Mouse (Mus musculus): ENCODE data around the gene Snx18.

The Snx18 gene

DNA sequence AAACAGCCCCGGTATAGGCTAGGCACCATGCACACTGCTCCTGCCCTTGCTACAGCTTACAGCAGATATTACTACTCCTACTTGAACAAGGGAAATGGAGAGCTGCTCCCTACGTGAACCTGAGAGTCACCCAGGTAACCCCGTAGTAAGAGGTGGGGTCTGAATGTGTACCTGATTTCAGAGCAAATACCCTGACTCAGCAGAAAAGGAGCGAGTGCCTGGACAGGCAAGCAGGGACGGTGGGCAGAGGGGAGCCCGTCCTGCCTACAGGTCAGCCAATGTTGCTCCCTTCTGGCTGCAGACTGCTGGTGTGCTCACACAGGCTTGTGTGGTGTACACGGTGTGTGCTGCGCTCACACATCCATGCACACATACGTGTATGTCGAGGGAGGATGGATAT, 20.7 kb downstream of the Snx18 start:
- DNase-seq (ENCODE audit: low read depth, low spot score) = no peak

DNA sequence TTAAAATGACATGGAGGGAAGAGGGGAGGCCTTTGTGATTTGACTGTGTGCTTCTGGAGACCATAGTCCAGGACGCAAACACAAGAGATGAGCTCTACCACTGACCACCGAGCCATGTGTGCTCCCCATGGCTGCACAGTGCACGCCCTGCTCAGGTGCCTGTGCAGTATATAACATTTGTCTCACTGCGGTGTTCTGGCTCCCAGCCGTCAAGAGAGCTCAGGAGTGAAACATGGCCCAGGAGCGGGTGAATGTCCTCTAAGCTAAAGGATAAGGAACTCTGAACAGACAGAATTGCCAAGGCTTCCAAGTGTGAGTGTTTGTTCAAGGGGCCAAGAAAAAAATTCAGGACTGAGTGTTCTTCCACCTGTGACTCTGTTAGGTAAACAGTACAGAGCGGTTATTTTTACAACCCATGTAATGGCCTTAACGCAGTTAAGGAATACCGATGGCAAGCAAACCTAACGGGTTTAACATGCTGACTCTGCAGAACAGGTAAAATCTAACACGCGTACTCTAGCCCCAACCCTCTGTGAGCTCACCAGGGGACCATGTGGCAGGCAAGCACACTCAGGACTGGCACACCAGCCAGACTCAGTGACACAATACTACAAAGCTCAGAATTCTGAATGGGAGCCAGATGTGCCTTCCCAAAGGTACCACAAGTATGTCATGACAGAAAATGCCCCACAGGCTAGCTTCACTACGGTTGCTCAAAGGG, 21.4 kb downstream of the Snx18 start:
- no peak for DNase-seq (ENCODE audit: low read depth, low spot score)

DNA sequence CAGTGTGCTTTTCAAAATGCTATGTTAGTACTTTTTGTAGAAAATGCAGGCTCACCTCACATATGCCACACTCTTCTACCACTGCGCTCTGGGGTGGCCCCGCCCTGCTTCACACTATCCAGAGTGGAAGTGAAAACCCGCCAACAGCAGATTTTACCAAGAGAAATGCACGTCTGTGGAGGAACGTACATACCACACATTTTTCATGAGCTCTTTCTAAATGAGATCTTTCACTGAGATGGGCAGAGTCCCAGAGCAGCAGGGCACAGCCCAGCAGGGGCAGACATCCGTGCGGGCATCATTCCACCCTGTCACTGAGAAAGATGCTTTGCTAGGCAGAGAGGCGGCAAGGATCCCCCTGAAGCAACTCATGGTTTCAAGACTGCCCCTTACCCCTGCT, 22.4 kb downstream of the Snx18 start:
- DNase-seq (ENCODE audit: low read depth, low spot score) = no peak

- no peak for DNase-seq (ENCODE audit: low read depth, low spot score)
Observed at GRCm38 (mm10) chr13:113595219-113595618, 23.1 kb downstream of the Snx18 start.

GRCm38 (mm10) chr13:113594361-113594760, 24.0 kb downstream of the Snx18 start:
- no peak for DNase-seq (ENCODE audit: low read depth, low spot score)

DNA sequence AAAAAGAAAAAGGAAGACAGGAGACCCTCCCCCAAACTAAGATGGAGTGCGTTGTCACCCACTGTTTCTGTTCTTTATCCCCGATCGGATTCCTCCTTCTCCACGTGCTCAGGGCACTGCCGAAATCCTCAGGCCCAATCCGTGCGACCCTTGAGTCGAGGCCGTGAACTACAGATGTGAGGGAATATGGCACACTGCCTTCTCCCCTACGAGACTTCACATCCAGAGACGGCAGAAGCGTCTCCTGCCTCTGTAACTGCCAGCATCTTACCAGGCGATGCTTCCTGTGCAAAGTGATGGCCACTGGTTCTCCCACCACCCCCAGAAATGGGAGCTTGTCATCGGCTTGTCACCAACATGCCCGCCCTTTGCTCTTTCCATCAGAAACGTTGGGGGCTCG, 24.7 kb downstream of the Snx18 start:
- DNase-seq (ENCODE audit: low read depth, low spot score) = no peak

DNA sequence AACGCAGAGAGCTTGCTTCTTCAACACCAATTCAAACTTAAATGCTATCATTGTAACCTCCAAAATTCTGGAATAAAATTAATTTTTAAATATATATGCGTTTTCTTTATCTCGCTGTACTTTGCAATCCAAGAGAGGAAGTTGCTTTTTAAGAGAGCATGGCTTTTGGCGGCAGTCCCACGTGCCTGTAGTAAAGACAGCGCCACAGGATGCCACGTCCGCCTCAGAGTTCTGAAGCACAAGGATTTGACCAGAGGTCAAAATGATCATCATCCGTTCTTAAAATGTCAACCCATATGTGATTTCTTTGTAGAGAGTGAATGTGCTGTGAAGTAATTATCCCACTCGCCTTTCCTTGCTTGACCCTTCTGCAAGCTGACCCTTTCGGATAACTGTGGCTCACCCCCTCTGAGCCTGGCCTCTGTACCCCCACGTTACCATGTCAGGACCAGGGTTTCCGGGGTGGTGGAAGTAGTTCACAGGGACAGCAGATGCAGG, 25.6 kb downstream of the Snx18 start:
- no peak for DNase-seq (ENCODE audit: low read depth, low spot score)

DNA sequence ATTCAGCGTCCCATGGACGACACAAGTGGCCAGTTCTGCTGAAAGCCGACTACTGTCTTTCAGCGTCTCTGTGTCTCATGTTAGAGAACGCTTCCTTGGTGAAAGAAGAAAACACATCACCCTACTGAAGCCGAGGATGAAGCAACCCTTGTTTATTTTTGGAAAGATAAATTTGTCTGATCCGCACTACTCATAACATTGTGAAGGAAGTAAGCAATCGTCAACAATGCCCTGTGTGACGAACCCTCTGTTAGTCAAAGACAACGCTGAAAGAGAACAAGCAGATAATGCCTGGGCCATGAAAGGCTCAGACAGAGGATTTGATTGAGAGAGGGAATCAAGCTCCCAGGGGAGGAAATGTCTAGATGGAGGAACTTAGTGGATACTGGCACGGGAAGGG, 27.0 kb downstream of the Snx18 start:
- no peak for DNase-seq (ENCODE audit: low read depth, low spot score)

GRCm38 (mm10) chr13:113590216-113590615, 28.1 kb downstream of the Snx18 start:
- DNase-seq (ENCODE audit: low read depth, low spot score) = no peak

DNA sequence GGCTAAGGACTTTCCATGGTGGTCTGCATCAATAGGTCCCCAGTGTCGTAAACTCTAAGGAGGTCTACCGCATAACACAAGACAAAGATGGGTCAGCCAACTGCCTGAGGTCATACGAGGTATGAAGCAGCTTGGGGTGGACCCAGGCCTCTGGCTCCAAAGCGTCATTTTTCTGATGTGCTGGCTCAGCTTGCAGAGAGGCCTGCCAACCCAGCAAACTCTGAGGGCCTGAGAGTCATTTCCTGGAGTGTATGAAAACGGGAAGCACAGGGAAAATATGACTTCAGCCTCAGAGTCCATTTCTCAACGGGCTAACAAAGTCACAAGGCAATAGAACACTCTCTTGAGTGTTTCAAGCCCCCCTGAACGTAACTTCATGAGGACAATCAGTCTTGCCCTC, 28.9 kb downstream of the Snx18 start:
- DNase-seq (ENCODE audit: low read depth, low spot score) = no peak

- DNase-seq (ENCODE audit: low read depth, low spot score) = no peak
Observed at GRCm38 (mm10) chr13:113587200-113587936, 31.0 kb downstream of the Snx18 start.

DNA sequence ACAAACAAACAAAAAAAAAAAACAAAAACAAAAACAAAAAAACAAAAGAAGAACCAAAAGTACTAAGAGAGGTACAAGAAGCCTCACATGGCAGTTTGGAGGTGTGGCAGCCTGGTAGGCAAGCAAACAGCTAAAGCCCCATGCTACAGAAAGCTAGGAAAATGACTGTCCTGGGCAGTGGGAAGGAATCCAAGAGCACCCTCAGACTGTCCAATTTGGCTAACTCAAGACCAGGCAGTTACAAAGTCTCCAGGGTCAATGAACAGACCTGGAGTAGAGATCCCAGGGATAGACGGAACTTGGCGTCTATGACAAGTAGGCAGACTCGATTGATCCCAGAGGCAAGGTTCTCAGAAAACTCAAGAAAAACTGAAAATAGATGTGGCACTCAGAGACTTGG, 32.8 kb downstream of the Snx18 start:
- no peak for DNase-seq (ENCODE audit: low read depth, low spot score)

DNA sequence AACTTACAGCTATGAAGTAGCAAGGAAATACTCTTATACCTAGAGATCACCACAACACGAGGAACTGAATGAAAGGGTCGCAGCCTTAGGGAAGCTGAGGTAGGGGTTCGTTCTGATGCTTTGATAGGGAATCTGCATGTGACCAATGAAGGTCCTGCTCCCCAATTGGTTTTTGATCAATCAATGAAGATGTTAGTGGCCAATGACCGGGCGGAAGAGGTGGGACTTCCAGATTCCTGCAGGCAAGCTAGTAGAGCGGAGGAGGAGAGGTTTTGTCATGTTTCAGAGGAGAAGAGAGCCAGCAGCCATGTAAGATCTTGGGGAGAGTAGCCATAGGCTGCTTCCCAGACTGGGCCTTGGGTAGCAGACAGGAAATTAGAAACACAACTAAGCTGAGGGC, 33.9 kb downstream of the Snx18 start:
- DNase-seq (ENCODE audit: low read depth, low spot score) = no peak

GRCm38 (mm10) chr13:113583563-113583962, 34.8 kb downstream of the Snx18 start:
- no peak for DNase-seq (ENCODE audit: low read depth, low spot score)

- no peak for DNase-seq (ENCODE audit: low read depth, low spot score)
Observed at GRCm38 (mm10) chr13:113582024-113582423, 36.3 kb downstream of the Snx18 start.

DNA sequence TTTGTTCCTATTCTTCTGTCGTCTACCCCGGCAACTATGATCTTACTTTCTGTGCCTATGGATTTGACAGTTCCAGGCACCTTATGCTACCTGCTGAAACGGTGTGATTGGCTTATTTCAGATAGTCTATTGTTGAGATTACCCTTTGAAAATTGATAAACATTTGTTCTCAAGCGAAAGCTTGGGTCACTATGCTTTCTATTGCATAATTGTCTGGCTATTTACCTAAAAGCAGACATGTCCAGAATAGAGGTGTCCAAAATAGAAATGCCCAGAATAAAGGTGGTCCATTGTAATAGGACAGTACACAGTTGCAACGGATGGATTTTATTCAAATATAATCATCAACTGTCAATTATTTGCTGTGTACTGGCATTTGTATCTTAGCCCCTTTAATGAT, 36.9 kb downstream of the Snx18 start:
- no peak for DNase-seq (ENCODE audit: low read depth, low spot score)

- DNase-seq (ENCODE audit: low read depth, low spot score) = no peak
Observed at GRCm38 (mm10) chr13:113580400-113580790, 38.0 kb downstream of the Snx18 start.

- DNase-seq (ENCODE audit: low read depth, low spot score) = no peak
Observed at GRCm38 (mm10) chr13:113579788-113580399, 38.5 kb downstream of the Snx18 start.

GRCm38 (mm10) chr13:113574232-113574631, 44.1 kb downstream of the Snx18 start:
- DNase-seq (ENCODE audit: low read depth, low spot score) = peak; percentile 66

DNA sequence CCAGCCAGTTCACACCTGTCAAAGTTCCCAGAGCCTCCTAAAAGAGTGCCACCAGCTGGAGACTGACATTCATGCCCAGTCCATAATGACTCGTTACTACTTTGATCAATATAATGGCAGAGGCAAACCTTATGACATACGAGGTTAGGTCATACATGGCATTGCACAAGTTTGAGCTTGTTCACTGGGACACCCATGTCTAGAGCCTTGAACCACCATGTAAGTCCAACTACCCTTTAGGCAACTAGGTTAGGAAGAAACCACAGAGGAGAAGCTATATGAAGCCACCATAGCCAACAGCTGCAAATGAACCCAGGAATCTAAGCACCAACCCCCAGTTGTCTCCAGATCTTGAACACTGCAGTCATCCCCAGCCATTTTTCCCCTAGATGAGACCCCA, 45.0 kb downstream of the Snx18 start:
- no peak for DNase-seq (ENCODE audit: low read depth, low spot score)

DNA sequence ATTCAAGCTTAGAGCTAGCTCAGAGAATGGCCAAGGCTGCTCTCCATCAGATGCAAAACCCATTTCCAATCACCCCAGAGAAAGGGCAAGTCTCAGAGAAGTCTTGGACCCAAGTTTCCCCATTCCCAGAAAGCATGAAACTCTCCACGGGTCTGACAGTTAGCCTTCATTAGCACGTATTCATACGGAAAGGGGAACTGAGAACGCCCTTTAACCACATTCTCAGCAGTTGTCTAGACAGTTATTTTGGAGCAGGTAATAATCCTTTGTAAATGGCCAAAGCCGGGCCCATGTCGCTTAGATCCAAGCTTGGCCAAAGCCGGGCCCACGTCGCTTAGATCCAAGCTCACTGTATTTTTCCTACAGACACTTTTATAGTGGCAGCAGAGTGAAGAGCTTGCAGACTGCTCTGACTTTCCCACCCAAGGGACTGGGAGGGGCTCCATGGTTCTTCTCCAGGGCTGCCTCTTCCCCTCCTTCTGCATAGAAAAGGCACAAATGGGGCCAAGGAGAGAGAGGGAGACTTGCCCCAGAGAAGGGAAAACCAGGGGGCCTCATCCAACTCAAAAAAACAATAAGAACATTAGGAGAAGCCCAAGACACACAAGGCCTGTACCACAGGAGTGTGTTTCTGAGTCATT, 46.2 kb downstream of the Snx18 start:
- peak; percentile 76 for DNase-seq (ENCODE audit: low read depth, low spot score)

- DNase-seq (ENCODE audit: low read depth, low spot score) = peak; percentile 47
Observed at GRCm38 (mm10) chr13:113569526-113569925, 48.8 kb downstream of the Snx18 start.

Data from A20 (cell line).